Mouse (Mus musculus) liver, adult 2 months (tissue): ENCODE measurements around the gene Nxf1.

Source experiments
- CTCF ChIP-seq: fragments of 200-500 bp; IDR thresholded peaks from 2 replicates; pipeline ENCODE4 v1.5.1; 2011; ENCODE audit warnings: low read depth, low read length, control low read depth
- POLR2A ChIP-seq: fragments of 200-500 bp; IDR thresholded peaks from 2 replicates; pipeline ENCODE4 v1.6.1; 2011; ENCODE audit warnings: low read length, control low read depth; ENCODE audit not compliant: insufficient read depth; ENCODE audit errors: extremely low read depth

DNA sequence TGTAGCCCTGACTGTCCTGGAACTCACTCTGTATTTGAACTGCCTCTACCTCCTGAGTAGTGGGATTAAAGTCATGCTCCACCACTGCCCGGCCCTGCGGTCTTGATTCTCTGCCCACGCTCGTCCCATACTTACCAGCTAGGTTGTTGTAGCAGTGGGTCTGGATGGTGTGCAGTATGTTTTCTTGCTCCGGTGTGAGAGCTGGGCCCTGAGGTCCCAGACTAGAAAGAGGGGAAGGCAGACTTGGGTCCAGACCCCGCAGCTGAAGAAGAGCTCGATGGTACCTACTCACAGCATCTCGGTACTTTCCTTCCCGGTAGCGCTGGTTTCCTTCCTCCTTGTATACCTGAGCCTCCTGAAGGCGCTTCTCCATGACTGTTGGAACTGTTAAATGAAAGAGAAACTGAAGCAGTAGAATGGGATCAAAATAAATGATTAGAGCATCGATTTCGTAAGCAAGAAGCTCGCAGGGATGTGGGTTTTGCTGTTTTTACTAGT, 61.5 kb downstream of the Nxf1 start:
- TF ChIP-seq POLR2A (no peak), CTCF (no peak)
